Mouse (Mus musculus) mature B cell (primary cell): Measurements from ENCODE around the gene Ccdc170.

Experiments
- in situ Hi-C: fragments of 300-500 bp; cut with MboI; formaldehyde crosslinking; loops from 2 replicates; pipeline ENCODE4 v1.14.3; 2019

The Ccdc170 gene

GRCm38 (mm10) chr10:4522116-4522515, 39.8 kb downstream of the Ccdc170 start:
- in situ Hi-C loops: no loop called here

GRCm38 (mm10) chr10:4523078-4523477, 40.8 kb downstream of the Ccdc170 start:
- in situ Hi-C loops: no loop called here

- in situ Hi-C loops: no loop called here
Observed at GRCm38 (mm10) chr10:4528043-4528442, 45.7 kb downstream of the Ccdc170 start.

- in situ Hi-C loops: no loop called here
Observed at GRCm38 (mm10) chr10:4530638-4531235, 48.4 kb downstream of the Ccdc170 start.

- in situ Hi-C loops: no loop called here
Observed at GRCm38 (mm10) chr10:4531933-4532332, 49.6 kb downstream of the Ccdc170 start.

GRCm38 (mm10) chr10:4532731-4533130, 50.4 kb downstream of the Ccdc170 start:
- in situ Hi-C loops: no loop called here

GRCm38 (mm10) chr10:4533873-4534272, 51.6 kb downstream of the Ccdc170 start:
- in situ Hi-C loops: no loop called here

GRCm38 (mm10) chr10:4545550-4545949, 63.2 kb downstream of the Ccdc170 start:
- in situ Hi-C loops: no loop called here

GRCm38 (mm10) chr10:4553442-4554119, 71.3 kb downstream of the Ccdc170 start:
- in situ Hi-C loops: no loop called here

GRCm38 (mm10) chr10:4556842-4557377, 74.6 kb downstream of the Ccdc170 start:
- in situ Hi-C loops: no loop called here

GRCm38 (mm10) chr10:4559132-4559531, 76.8 kb downstream of the Ccdc170 start:
- in situ Hi-C loops: no loop called here

- in situ Hi-C loops: no loop called here
Observed at GRCm38 (mm10) chr10:4565148-4565547, 82.8 kb downstream of the Ccdc170 start.

- in situ Hi-C loops: no loop called here
Observed at GRCm38 (mm10) chr10:4570778-4571177, 88.5 kb downstream of the Ccdc170 start.

- in situ Hi-C loops: no loop called here
Observed at GRCm38 (mm10) chr10:4571304-4571703, 89.0 kb downstream of the Ccdc170 start.

- in situ Hi-C loops: no loop called here
Observed at GRCm38 (mm10) chr10:4581905-4582304, 99.6 kb downstream of the Ccdc170 start.

- in situ Hi-C loops: no loop called here
Observed at GRCm38 (mm10) chr10:4586691-4587090, 104.4 kb downstream of the Ccdc170 start.

GRCm38 (mm10) chr10:4589576-4589975, 107.3 kb downstream of the Ccdc170 start:
- in situ Hi-C loops: no loop called here

GRCm38 (mm10) chr10:4590956-4591355, 108.7 kb downstream of the Ccdc170 start:
- in situ Hi-C loops: no loop called here

- in situ Hi-C loops: no loop called here
Observed at GRCm38 (mm10) chr10:4593828-4594227, 111.5 kb downstream of the Ccdc170 start.

GRCm38 (mm10) chr10:4597211-4597610, 114.9 kb downstream of the Ccdc170 start:
- in situ Hi-C loops: no loop called here

- in situ Hi-C loops: no loop called here
Observed at GRCm38 (mm10) chr10:4598244-4598842, 116.0 kb downstream of the Ccdc170 start.

- in situ Hi-C loops: no loop called here
Observed at GRCm38 (mm10) chr10:4598916-4599315, 116.6 kb downstream of the Ccdc170 start.

- in situ Hi-C loops: no loop called here
Observed at GRCm38 (mm10) chr10:4599591-4599990, 117.3 kb downstream of the Ccdc170 start.
